Mouse (Mus musculus): Measurements from ENCODE around the gene Phactr3. TPM values are rescaled to one million over a fixed set of nuclear protein-coding genes. Genes with fewer than 3 reads are reported as not detected.

The Phactr3 gene
- polyA plus RNA-seq, 1 experiment from 2014 or later, result 6.6 TPM

Other genes with a start within 250 kb of the Phactr3 start
- 3.9 and 4.2 TPM in 2 replicates for gene Gm14327, start 221.9 kb upstream of the Phactr3 start, polyA plus RNA-seq (2015; fragmentation: Nextera tagmentation; extraction: Ambion mirVana)
- 0.29 TPM in 1 of 2 replicates, not detected in the other for gene Zfp972, start 193.4 kb upstream of the Phactr3 start, polyA plus RNA-seq (2015; fragmentation: Nextera tagmentation; extraction: Ambion mirVana)
- 22.3 and 23.7 TPM in 2 replicates for gene Gm14326, start 161.7 kb upstream of the Phactr3 start, polyA plus RNA-seq (2015; fragmentation: Nextera tagmentation; extraction: Ambion mirVana)
- 15.5 and 17.6 TPM in 2 replicates for gene Zfp971, start 95.7 kb upstream of the Phactr3 start, polyA plus RNA-seq (2015; fragmentation: Nextera tagmentation; extraction: Ambion mirVana)
- gene Zfp931, start 40.5 kb upstream of the Phactr3 start, polyA plus RNA-seq (2015; fragmentation: Nextera tagmentation; extraction: Ambion mirVana), result 14.0 and 14.3 TPM in 2 replicates

Measured in heart, embryonic 16.5 days (tissue).